Mouse (Mus musculus) MEL (cell line): Measurements from ENCODE around the gene Kcnn1. TPM values are rescaled to one million over a fixed set of nuclear protein-coding genes. Genes with fewer than 3 reads are reported as not detected.
A peak's percentile ranks its signal among the peaks of the same experiment; 100 is the strongest.

ENCODE experiments used
- DNase-seq: peaks from one replicate; pipeline ENCODE4 v3.0.0; 2011; ENCODE audit warnings: low read depth, low spot score
- H3K27ac ChIP-seq: 2 replicates; pipeline ENCODE4 v1.5.1; 2012; ENCODE audit warnings: low read depth, mild to moderate bottlenecking, control low read depth, low read length, moderate library complexity; ENCODE audit not compliant: control insufficient read depth
- H3K27me3 ChIP-seq, 2 experiments: fragments of 150-350 bp in 1 of 2; sonication (generic) in 1 of 2; 2 replicates each; pipeline ENCODE4 v1.6.1; 2012; ENCODE audit warnings: low read length in 2 of 2, mild to moderate bottlenecking in 2 of 2, improper control_type of control experiment in 1 of 2, moderate library complexity in 1 of 2; ENCODE audit not compliant: insufficient read depth in 2 of 2, control insufficient read depth in 1 of 2
- H3K36me3 ChIP-seq, 2 experiments: 2 replicates each; pipeline ENCODE4 v1.6.1; 2012 to 2014; ENCODE audit warnings: low read length in 2 of 2, improper control_type of control experiment in 1 of 2, inconsistent platforms in 1 of 2, mild to moderate bottlenecking in 1 of 2; ENCODE audit not compliant: insufficient read depth in 2 of 2, control insufficient read depth in 1 of 2
- H3K4me1 ChIP-seq, 2 experiments: fragments of 150-350 bp in 1 of 2; sonication (generic) in 1 of 2; 2 replicates each; pipeline ENCODE4 v1.6.1; 2012; ENCODE audit warnings: low read length in 2 of 2, improper control_type of control experiment in 1 of 2, mild to moderate bottlenecking in 1 of 2; ENCODE audit not compliant: insufficient read depth in 2 of 2, control insufficient read depth in 1 of 2
- H3K4me3 ChIP-seq, 2 experiments: fragments of 150-350 bp in 1 of 2; sonication (generic) in 1 of 2; 2 replicates each; pipeline ENCODE4 v1.5.1; 2012; ENCODE audit warnings: low read depth in 2 of 2, low read length in 2 of 2, mild to moderate bottlenecking in 2 of 2, moderate library complexity in 2 of 2, control low read depth in 1 of 2, improper control_type of control experiment in 1 of 2; ENCODE audit not compliant: control insufficient read depth in 1 of 2, insufficient read depth in 1 of 2
- H3K79me2 ChIP-seq: 2 replicates; pipeline ENCODE4 v1.6.1; 2012; ENCODE audit warnings: mild to moderate bottlenecking, low read length, moderate library complexity; ENCODE audit not compliant: control insufficient read depth, poor library complexity, insufficient read depth
- H3K9ac ChIP-seq: 2 replicates; pipeline ENCODE4 v1.6.1; 2012; ENCODE audit warnings: low read depth, mild to moderate bottlenecking, control low read depth, low read length, moderate library complexity; ENCODE audit not compliant: control insufficient read depth, poor library complexity, severe bottlenecking
- H3K9me3 ChIP-seq: fragments of 150-350 bp; sonication (generic); replicated peaks from 2 replicates; pipeline ENCODE4 v1.6.1; 2012; ENCODE audit warnings: mild to moderate bottlenecking, low read length, improper control_type of control experiment, moderate library complexity; ENCODE audit not compliant: insufficient read depth
- CHD2 ChIP-seq: IDR thresholded peaks from 2 replicates; pipeline ENCODE4 v1.6.1; 2011; ENCODE audit warnings: low read length, improper control_type of control experiment
- CTCF ChIP-seq, 3 experiments: IDR thresholded peaks in 2 of 3; conservative IDR thresholded peaks in 1 of 3; 2 replicates each; pipeline ENCODE4 v1.5.1; 2011 to 2012; ENCODE audit warnings: low read length in 3 of 3, low read depth in 2 of 3, mild to moderate bottlenecking in 2 of 3, improper control_type of control experiment in 1 of 3, inconsistent platforms in 1 of 3, mixed read lengths in 1 of 3, moderate library complexity in 1 of 3; ENCODE audit not compliant: control insufficient read depth in 1 of 3, insufficient read depth in 1 of 3, poor library complexity in 1 of 3, severe bottlenecking in 1 of 3
- E2F4 ChIP-seq: IDR thresholded peaks from 2 replicates; pipeline ENCODE4 v1.6.1; 2011; ENCODE audit warnings: low read depth, low read length, improper control_type of control experiment, borderline replicate concordance
- ELF1 ChIP-seq: IDR thresholded peaks from 2 replicates; pipeline ENCODE4 v1.6.1; 2014; ENCODE audit warnings: low read depth, mild to moderate bottlenecking, inconsistent platforms, low read length, improper control_type of control experiment, moderate library complexity
- GABPA ChIP-seq: IDR thresholded peaks from 2 replicates; pipeline ENCODE4 v1.6.1; 2012; ENCODE audit warnings: low read depth, mild to moderate bottlenecking, inconsistent platforms, low read length, improper control_type of control experiment, moderate library complexity
- HCFC1 ChIP-seq: IDR thresholded peaks from 2 replicates; pipeline ENCODE4 v1.6.1; 2012; ENCODE audit warnings: low read depth, mild to moderate bottlenecking, inconsistent platforms, low read length, improper control_type of control experiment, moderate library complexity
- KAT2A ChIP-seq: conservative IDR thresholded peaks from 2 replicates; pipeline ENCODE4 v1.6.1; 2012; ENCODE audit warnings: low read depth, low read length, improper control_type of control experiment, inconsistent platforms
- MAFK ChIP-seq: IDR thresholded peaks from 2 replicates; pipeline ENCODE4 v1.6.1; 2011; ENCODE audit warnings: low read depth, mild to moderate bottlenecking, low read length, improper control_type of control experiment, borderline replicate concordance
- MAX ChIP-seq: IDR thresholded peaks from 2 replicates; pipeline ENCODE4 v1.6.1; 2011; ENCODE audit warnings: low read length, improper control_type of control experiment
- MEF2A ChIP-seq: IDR thresholded peaks from 2 replicates; pipeline ENCODE4 v1.6.1; 2014; ENCODE audit warnings: low read depth, mild to moderate bottlenecking, inconsistent platforms, low read length, improper control_type of control experiment; ENCODE audit not compliant: poor library complexity, insufficient replicate concordance, severe bottlenecking; ENCODE audit errors: extremely low read depth
- MYB ChIP-seq: IDR thresholded peaks from 2 replicates; pipeline ENCODE4 v1.6.1; 2011; ENCODE audit warnings: mild to moderate bottlenecking, low read depth, low read length, improper control_type of control experiment
- MYC ChIP-seq: IDR thresholded peaks from 2 replicates; pipeline ENCODE4 v1.6.1; 2011; ENCODE audit warnings: low read depth, mild to moderate bottlenecking, low read length, improper control_type of control experiment, moderate library complexity
- POLR2AphosphoS2 ChIP-seq: IDR thresholded peaks from 2 replicates; pipeline ENCODE4 v1.6.1; 2011; ENCODE audit warnings: low read length, improper control_type of control experiment
- POLR2AphosphoS5 ChIP-seq: IDR thresholded peaks from 2 replicates; pipeline ENCODE4 v1.6.1; 2012; ENCODE audit warnings: low read depth, borderline replicate concordance, mild to moderate bottlenecking, inconsistent platforms, low read length, moderate library complexity, mixed read lengths
- RAD21 ChIP-seq: IDR thresholded peaks from 2 replicates; pipeline ENCODE4 v1.6.1; 2011; ENCODE audit warnings: mild to moderate bottlenecking, low read depth, low read length, improper control_type of control experiment
- RCOR1 ChIP-seq: IDR thresholded peaks from 2 replicates; pipeline ENCODE4 v1.6.1; 2012; ENCODE audit warnings: low read depth, mild to moderate bottlenecking, inconsistent platforms, low read length, improper control_type of control experiment
- SIN3A ChIP-seq: IDR thresholded peaks from 2 replicates; pipeline ENCODE4 v1.6.1; 2012; ENCODE audit warnings: low read length, improper control_type of control experiment, inconsistent platforms
- SMC3 ChIP-seq: IDR thresholded peaks from 2 replicates; pipeline ENCODE4 v1.6.1; 2011; ENCODE audit warnings: low read depth, low read length, improper control_type of control experiment
- TBP ChIP-seq: IDR thresholded peaks from 2 replicates; pipeline ENCODE4 v1.8.0; 2011; ENCODE audit warnings: low read depth, low read length, improper control_type of control experiment
- TCF12 ChIP-seq: IDR thresholded peaks from 2 replicates; pipeline ENCODE4 v1.6.1; 2014; ENCODE audit warnings: low read depth, mild to moderate bottlenecking, inconsistent platforms, low read length, improper control_type of control experiment, moderate library complexity
- UBTF ChIP-seq: IDR thresholded peaks from 2 replicates; pipeline ENCODE4 v1.6.1; 2012; ENCODE audit warnings: low read depth, mild to moderate bottlenecking, inconsistent platforms, low read length, improper control_type of control experiment, moderate library complexity, borderline replicate concordance; ENCODE audit not compliant: insufficient read depth
- USF2 ChIP-seq, 2 experiments: IDR thresholded peaks; 2 replicates each; pipeline ENCODE4 v1.6.1; 2011 to 2012; ENCODE audit warnings: improper control_type of control experiment in 2 of 2, low read length in 2 of 2, borderline replicate concordance in 1 of 2, inconsistent platforms in 1 of 2, low read depth in 1 of 2, mild to moderate bottlenecking in 1 of 2; ENCODE audit not compliant: insufficient read depth in 1 of 2
- ZC3H11A ChIP-seq: IDR thresholded peaks from 2 replicates; pipeline ENCODE4 v1.6.1; 2012; ENCODE audit warnings: low read depth, mild to moderate bottlenecking, inconsistent platforms, low read length, improper control_type of control experiment
- polyA plus RNA-seq, 2 experiments: library from polyadenylated mRNA; stranded (reverse) in 1 of 2; unstranded in 1 of 2; fragments of >175 nt in 1 of 2; fragments of >200 nt in 1 of 2; gene quantifications; 2 replicates each; pipeline versions ENCODE4 v1.2.1 to v1.2.4; 2012; ENCODE audit warnings: low replicate concordance in 2 of 2, low read depth in 1 of 2; ENCODE audit not compliant: insufficient read length in 2 of 2, insufficient read depth in 1 of 2, missing spikeins in 1 of 2
- total RNA-seq: library from RNA; depleted of rRNA; stranded (reverse); fragments of 300-350 nt; gene quantifications from 2 replicates; pipeline ENCODE4 v1.2.3, GENCODE M21; 2012

Gene Kcnn1
- total and polyA plus RNA-seq, 3 experiments: 8.9 to 10.7 TPM; not detected in 1

DNA sequence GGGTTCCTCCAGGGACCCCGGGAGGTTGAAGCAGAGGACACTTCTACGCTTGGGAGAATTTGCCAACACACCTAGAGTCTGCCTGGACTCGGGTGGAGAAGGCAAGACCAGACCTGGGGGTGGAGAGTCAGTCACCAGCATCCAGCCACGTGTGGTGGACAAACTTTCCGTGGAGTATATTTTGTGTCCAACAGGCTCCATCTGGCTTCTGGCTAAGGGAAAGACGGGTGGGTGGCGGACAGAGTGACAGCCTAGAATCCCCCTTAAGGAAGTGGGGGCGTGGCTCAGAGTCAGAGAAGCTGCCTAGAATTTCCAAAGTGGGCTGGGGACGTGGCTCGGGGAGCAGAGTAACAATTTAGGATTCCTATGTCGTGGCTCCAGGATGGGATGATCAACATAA is 41.1 kb downstream of the Kcnn1 start:
- H3K9me3 ChIP-seq: no peaks in the 10 kb centered on the region
- no peak overlapping the region for H3K4me3 ChIP-seq
- peaks cover 3 to 4% of the 10 kb centered on the region in 2 experiments; a peak in 3 of 4 replicates for H3K4me1 ChIP-seq
- H3K27ac ChIP-seq: no peak overlapping the region
- DNase-seq: no peak
- no peak overlapping the region for H3K9ac ChIP-seq
- no peaks in the 10 kb centered on the region for H3K27me3 ChIP-seq
- H3K36me3 ChIP-seq: no peaks in the 10 kb centered on the region
- no peak for TF ChIP-seq MYC
- no peak for TF ChIP-seq MEF2A
- no peak for TF ChIP-seq TCF12
- TF ChIP-seq CHD2: no peak
- TF ChIP-seq MYB: no peak
- no peak for TF ChIP-seq ELF1
- TF ChIP-seq KAT2A: no peak
- TF ChIP-seq MAFK: no peak
- TF ChIP-seq CTCF (IDR thresholded peaks at IDR 0.05 in 2 of 3, conservative IDR thresholded peaks at IDR 0.05 in 1 of 3; ENCODE audit: control insufficient read depth in 1 of 3, insufficient read depth in 1 of 3, low read depth in 2 of 3, low read length in 3 of 3, poor library complexity in 1 of 3, severe bottlenecking in 1 of 3): no peak
- TF ChIP-seq USF2 (IDR thresholded peaks at IDR 0.05; ENCODE audit: borderline replicate concordance in 1 of 2, insufficient read depth in 1 of 2, low read depth in 1 of 2, low read length in 2 of 2): no peak
- no peak for TF ChIP-seq TBP
- TF ChIP-seq POLR2AphosphoS2: no peak
- TF ChIP-seq UBTF: no peak
- TF ChIP-seq RCOR1: no peak
- TF ChIP-seq GABPA: no peak
- TF ChIP-seq POLR2AphosphoS5: no peak
- TF ChIP-seq, all 39 proteins: peak for 0
- no peaks in the 10 kb centered on the region for H3K79me2 ChIP-seq

GRCm38 (mm10) chr8:70821399-70821962 is 41.6 kb downstream of the Kcnn1 start:
- H3K27me3 ChIP-seq: no peaks in the 10 kb centered on the region
- 0 out of 2 replicates have a peak, but pooled peaks have one; percentile 55 for TF ChIP-seq MYC
- peak; percentile 50; the same call in 1 of the 2 replicates for TF ChIP-seq MAX
- TF ChIP-seq MYB: no peak
- peak; percentile 78 for TF ChIP-seq SMC3
- TF ChIP-seq POLR2AphosphoS2: no peak
- no peak for TF ChIP-seq E2F4
- peak; percentile 85 to 96 (median 89) for TF ChIP-seq CTCF (IDR thresholded peaks at IDR 0.05 in 2 of 3, conservative IDR thresholded peaks at IDR 0.05 in 1 of 3; ENCODE audit: control insufficient read depth in 1 of 3, insufficient read depth in 1 of 3, low read depth in 2 of 3, low read length in 3 of 3, poor library complexity in 1 of 3, severe bottlenecking in 1 of 3)
- peak; percentile 72 for TF ChIP-seq ZC3H11A
- 0 out of 2 replicates have a peak, but pooled peaks have one; percentile 37 for TF ChIP-seq HCFC1
- TF ChIP-seq SIN3A: peak; percentile 44; the same call in 1 of the 2 replicates
- TF ChIP-seq RAD21: peak; percentile 79
- TF ChIP-seq, all 39 proteins: peak for 8
- DNase-seq: peak; percentile 71
- H3K9ac ChIP-seq: no peak overlapping the region
- peaks cover 3 to 5% of the 10 kb centered on the region in 2 experiments; a peak in 3 of 4 replicates for H3K4me1 ChIP-seq
- H3K79me2 ChIP-seq: no peaks in the 10 kb centered on the region
- no peaks in the 10 kb centered on the region for H3K36me3 ChIP-seq
- no peak overlapping the region for H3K4me3 ChIP-seq
- no peaks in the 10 kb centered on the region for H3K9me3 ChIP-seq
- no peak overlapping the region for H3K27ac ChIP-seq
